Mouse (Mus musculus) forebrain, embryonic 13.5 days (tissue): Measurements from ENCODE around the gene Tmem259. TPM values are rescaled to one million over a fixed set of nuclear protein-coding genes. Genes with fewer than 3 reads are reported as not detected.
A peak's percentile ranks its signal among the peaks of the same experiment; 100 is the strongest.

Experiments
- ATAC-seq: fragments of 200-750 bp; cut with Nextera tagmentation; 2 replicates; pipeline ENCODE4 v1.8.0; 2017
- H3K27ac ChIP-seq: fragments of 300-500 bp; sonication (generic); 2 replicates; pipeline ENCODE4 v1.5.1; 2015; ENCODE audit warnings: inconsistent platforms, mild to moderate bottlenecking, moderate library complexity
- H3K27me3 ChIP-seq: fragments of 300-500 bp; sonication (generic); 2 replicates; pipeline ENCODE4 v1.6.1; 2015; ENCODE audit warnings: mild to moderate bottlenecking, inconsistent platforms
- H3K36me3 ChIP-seq: fragments of 300-500 bp; sonication (generic); 2 replicates; pipeline ENCODE4 v1.6.1; 2015; ENCODE audit warnings: mild to moderate bottlenecking, inconsistent platforms; ENCODE audit not compliant: poor library complexity, severe bottlenecking
- H3K4me1 ChIP-seq: fragments of 300-500 bp; sonication (generic); 2 replicates; pipeline ENCODE4 v1.6.1; 2015; ENCODE audit warnings: inconsistent platforms
- H3K4me2 ChIP-seq: fragments of 300-500 bp; sonication (generic); 2 replicates; pipeline ENCODE4 v1.6.1; 2015; ENCODE audit warnings: inconsistent platforms, mild to moderate bottlenecking, moderate library complexity
- H3K4me3 ChIP-seq: fragments of 300-500 bp; sonication (generic); 2 replicates; pipeline ENCODE4 v1.5.1; 2015; ENCODE audit warnings: mild to moderate bottlenecking, inconsistent platforms
- H3K9ac ChIP-seq: fragments of 300-500 bp; sonication (generic); 2 replicates; pipeline ENCODE4 v1.6.1; 2015; ENCODE audit warnings: mild to moderate bottlenecking, inconsistent platforms
- H3K9me3 ChIP-seq: fragments of 300-500 bp; sonication (generic); replicated peaks from 2 replicates; pipeline ENCODE4 v1.6.1; 2016; ENCODE audit warnings: inconsistent platforms
- WGBS: fragments of 180-500 bp; shearing (Covaris S2); methylation state at CpG from one replicate; pipeline ENCODE4 v1.1.7; 2015; 5-methylcytosine and 5-hydroxymethylcytosine counted together
- polyA plus RNA-seq: library from polyadenylated mRNA; unstranded; fragments of >200 nt; fragmentation: Nextera tagmentation; extraction: Ambion mirVana; gene quantifications from 2 replicates; pipeline ENCODE4 v1.2.1, GENCODE M21; 2015

Gene Tmem259
- polyA plus RNA-seq, 1 experiment from 2014 or later, result 12.0 TPM

- 83% methylated on average over 10 of the region's 10 CpGs for WGBS
- no peaks in the 10 kb centered on the region for H3K27me3 ChIP-seq
- H3K4me3 ChIP-seq, result no peak overlapping the region
- peaks cover 16% of the 10 kb centered on the region for H3K36me3 ChIP-seq
- no peak overlapping the region for H3K4me2 ChIP-seq
- H3K9ac ChIP-seq, result peak overlapping the region; percentile 8; the same call in 1 of the 2 replicates
- H3K4me1 ChIP-seq, result peaks cover 27% of the 10 kb centered on the region
- H3K27ac ChIP-seq, result no peak overlapping the region
- H3K9me3 ChIP-seq, result no peaks in the 10 kb centered on the region
- no peak for ATAC-seq
Measured at GRCm38 (mm10) chr10:79936284-79936910, 47.7 kb downstream of the Tmem259 start.

- 93% methylated on average over 16 of the region's 16 CpGs for WGBS
- no peaks in the 10 kb centered on the region for H3K27me3 ChIP-seq
- H3K36me3 ChIP-seq, result peaks cover 26% of the 10 kb centered on the region
- no peak overlapping the region for H3K9ac ChIP-seq
- H3K4me1 ChIP-seq, result peaks cover 32% of the 10 kb centered on the region
- no peaks in the 10 kb centered on the region for H3K9me3 ChIP-seq
- no peak overlapping the region for H3K4me2 ChIP-seq
- 0 out of 2 replicates have a peak overlapping the region, but pooled peaks have one; percentile 15 for H3K27ac ChIP-seq
- H3K4me3 ChIP-seq, result no peak overlapping the region
- no peak for ATAC-seq
Measured at GRCm38 (mm10) chr10:79934794-79935569, 49.1 kb downstream of the Tmem259 start.

- Histone ChIP-seq H3K36me3 (peaks cover 26% of the 10 kb centered on the region), H3K27ac (peak overlapping the region; percentile 55; the same call in 1 of the 2 replicates), H3K4me2 (no peak overlapping the region), H3K9me3 (no peaks in the 10 kb centered on the region), H3K4me3 (no peak overlapping the region), H3K4me1 (peaks cover 37% of the 10 kb centered on the region), H3K9ac (no peak overlapping the region), H3K27me3 (no peaks in the 10 kb centered on the region)
- WGBS, result 74% methylated on average over 13 of the region's 13 CpGs
- ATAC-seq, result no peak
Measured at GRCm38 (mm10) chr10:79934272-79934721, 49.8 kb downstream of the Tmem259 start.

DNA sequence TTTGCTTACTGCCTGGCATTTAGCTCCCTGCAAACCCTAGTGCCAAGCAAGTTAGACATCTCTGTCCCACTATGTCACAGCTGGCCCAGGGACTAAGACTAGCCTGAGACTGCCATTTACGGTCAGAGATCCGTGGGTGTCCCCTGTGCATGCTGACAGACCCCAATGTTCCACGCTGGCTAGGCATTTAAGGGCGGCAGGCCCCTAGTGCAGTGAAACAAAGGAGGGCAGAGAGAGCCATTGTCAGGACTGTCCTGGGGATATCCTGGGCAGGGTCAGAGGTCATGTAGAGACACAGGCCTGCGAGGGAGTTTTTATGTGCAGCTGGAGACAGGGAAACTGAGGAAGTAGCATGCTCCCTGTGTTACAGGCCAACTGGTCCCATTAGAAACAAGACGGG lies 50.3 kb downstream of the Tmem259 start:
- WGBS, result 32% methylated on average over 6 of the region's 6 CpGs
- peak overlapping the region; percentile 55; the same call in 1 of the 2 replicates for H3K27ac ChIP-seq

DNA sequence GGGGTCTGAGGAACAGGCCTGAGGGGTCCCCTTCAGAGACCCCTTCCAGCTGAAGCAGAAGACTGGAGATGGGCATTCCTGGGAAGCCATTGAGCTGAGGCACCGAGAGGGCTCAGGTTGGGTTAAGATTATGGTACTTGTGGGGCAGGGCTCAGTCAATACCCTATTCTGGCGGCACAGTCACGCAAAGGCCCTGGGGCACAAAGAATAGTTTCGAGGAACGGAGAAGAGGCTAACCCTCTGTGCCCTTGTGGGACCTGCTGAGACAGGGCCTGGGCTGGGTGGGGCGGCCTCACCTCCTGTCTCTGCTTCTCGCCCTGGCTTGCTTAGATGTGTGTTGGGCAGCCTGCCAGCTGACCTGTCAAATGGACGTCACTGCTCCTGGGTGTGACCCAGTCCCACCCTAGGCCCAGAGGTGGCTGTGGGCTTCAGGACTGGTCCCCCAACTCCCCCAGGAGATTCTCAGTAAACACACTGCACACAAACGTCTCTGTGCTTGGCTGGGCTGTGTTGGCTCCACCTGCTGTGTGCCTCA lies 50.9 kb downstream of the Tmem259 start:
- peaks cover 46% of the 10 kb centered on the region for H3K4me1 ChIP-seq
- H3K4me3 ChIP-seq, result no peak overlapping the region
- 0 out of 2 replicates have a peak overlapping the region, but pooled peaks have one; percentile 10 for H3K27ac ChIP-seq
- no peaks in the 10 kb centered on the region for H3K27me3 ChIP-seq
- no peak for ATAC-seq
- peaks cover 26% of the 10 kb centered on the region for H3K36me3 ChIP-seq
- WGBS, result 77% methylated on average over 9 of the region's 9 CpGs
- H3K9me3 ChIP-seq, result no peaks in the 10 kb centered on the region
- H3K9ac ChIP-seq, result no peak overlapping the region
- no peak overlapping the region for H3K4me2 ChIP-seq

More for the DNA sequence above, 50.3 kb downstream of the Tmem259 start:
- H3K4me3 ChIP-seq, result no peak overlapping the region
- H3K36me3 ChIP-seq, result peaks cover 26% of the 10 kb centered on the region
- H3K27me3 ChIP-seq, result no peaks in the 10 kb centered on the region
- ATAC-seq, result no peak
- H3K9me3 ChIP-seq, result no peaks in the 10 kb centered on the region
- peaks cover 42% of the 10 kb centered on the region for H3K4me1 ChIP-seq
- no peak overlapping the region for H3K4me2 ChIP-seq
- H3K9ac ChIP-seq, result no peak overlapping the region

DNA sequence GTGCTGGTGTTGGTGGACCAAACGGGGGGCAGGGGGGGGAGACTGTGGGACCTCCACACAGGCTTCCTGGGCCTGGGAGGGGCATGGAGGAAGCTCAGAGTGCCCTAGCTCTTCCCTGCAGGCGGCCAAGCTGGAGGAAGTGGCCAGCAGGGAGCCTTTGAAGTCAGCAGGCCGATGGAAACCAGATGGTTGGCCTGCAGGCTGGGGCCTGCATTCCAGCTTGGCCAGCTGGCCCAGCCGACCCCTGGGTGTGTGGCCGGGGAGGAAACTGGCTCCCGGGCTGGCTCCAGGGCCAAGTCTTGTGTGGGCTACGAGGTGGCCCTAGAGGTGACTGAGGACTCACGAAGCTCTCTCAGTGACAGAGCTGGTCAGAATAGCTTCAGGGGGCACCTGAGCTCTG lies 51.4 kb downstream of the Tmem259 start:
- H3K9me3 ChIP-seq, result no peaks in the 10 kb centered on the region
- WGBS, result 26% methylated on average over 8 of the region's 8 CpGs
- peak overlapping the region; percentile 22 for H3K4me2 ChIP-seq
- no peak for ATAC-seq
- peak overlapping the region; percentile 25; the same call in 1 of the 2 replicates for H3K27ac ChIP-seq
- peaks cover 48% of the 10 kb centered on the region for H3K4me1 ChIP-seq
- no peaks in the 10 kb centered on the region for H3K27me3 ChIP-seq
- peaks cover 26% of the 10 kb centered on the region for H3K36me3 ChIP-seq
- no peak overlapping the region for H3K4me3 ChIP-seq
- H3K9ac ChIP-seq, result peak overlapping the region; percentile 37; the same call in 1 of the 2 replicates

DNA sequence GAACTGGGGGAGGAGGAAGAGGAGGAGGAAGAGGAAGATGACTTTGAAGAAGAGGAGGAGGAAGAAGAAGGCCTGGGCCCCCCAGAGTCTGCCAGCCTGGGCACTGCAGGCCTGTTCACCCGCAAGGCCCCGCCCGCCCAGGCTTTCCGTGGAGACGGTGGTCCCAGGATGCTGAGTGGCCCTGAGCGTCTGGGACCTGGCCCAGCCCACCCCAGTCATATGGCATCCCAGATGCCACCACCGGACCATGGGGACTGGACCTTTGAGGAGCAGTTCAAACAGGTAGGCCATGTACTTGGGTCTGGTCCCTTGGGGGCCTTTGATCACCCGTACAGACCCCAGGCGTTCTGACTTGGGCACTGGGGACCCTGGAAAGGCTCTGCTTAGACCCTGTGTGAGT lies 52.3 kb downstream of the Tmem259 start:
- H3K36me3 ChIP-seq, result peaks cover 26% of the 10 kb centered on the region
- H3K4me3 ChIP-seq, result no peak overlapping the region
- no peak overlapping the region for H3K4me2 ChIP-seq
- H3K9ac ChIP-seq, result no peak overlapping the region
- H3K27me3 ChIP-seq, result no peaks in the 10 kb centered on the region
- no peak overlapping the region for H3K27ac ChIP-seq
- peaks cover 41% of the 10 kb centered on the region for H3K4me1 ChIP-seq
- ATAC-seq, result no peak
- no peaks in the 10 kb centered on the region for H3K9me3 ChIP-seq
- 92% methylated on average over 9 of the region's 9 CpGs for WGBS

DNA sequence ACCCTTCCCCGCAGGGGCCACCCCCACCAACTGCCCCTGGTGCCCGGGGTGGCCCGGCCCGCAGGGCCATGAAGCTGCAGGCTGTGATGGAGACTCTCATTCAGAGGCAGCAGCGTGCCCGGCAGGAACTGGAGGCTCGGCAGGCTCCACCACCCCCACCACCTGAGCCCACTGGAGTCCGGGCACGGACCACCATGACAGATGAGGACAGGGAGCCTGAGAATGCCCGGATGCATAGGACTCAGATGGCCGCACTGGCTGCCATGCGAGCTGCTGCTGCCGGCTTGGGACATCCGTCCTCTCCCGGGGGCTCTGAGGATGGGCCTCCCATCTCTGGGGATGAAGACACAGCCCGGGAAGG lies 53.3 kb downstream of the Tmem259 start:
- Histone ChIP-seq H3K9ac (no peak overlapping the region), H3K4me2 (no peak overlapping the region), H3K4me1 (peaks cover 43% of the 10 kb centered on the region), H3K27ac (no peak overlapping the region), H3K4me3 (no peak overlapping the region), H3K9me3 (no peaks in the 10 kb centered on the region), H3K27me3 (no peaks in the 10 kb centered on the region), H3K36me3 (peaks cover 26% of the 10 kb centered on the region)
- 87% methylated on average over 16 of the region's 16 CpGs for WGBS
- ATAC-seq, result no peak

- H3K9ac ChIP-seq, result no peak overlapping the region
- H3K4me3 ChIP-seq, result no peak overlapping the region
- H3K4me2 ChIP-seq, result 0 out of 2 replicates have a peak overlapping the region, but pooled peaks have one; percentile 93
- H3K27ac ChIP-seq, result 0 out of 2 replicates have a peak overlapping the region, but pooled peaks have one; percentile 57
- peaks cover 26% of the 10 kb centered on the region for H3K36me3 ChIP-seq
- WGBS, result 88% methylated on average over 18 of the region's 18 CpGs
- peaks cover 46% of the 10 kb centered on the region for H3K4me1 ChIP-seq
- no peaks in the 10 kb centered on the region for H3K9me3 ChIP-seq
- no peaks in the 10 kb centered on the region for H3K27me3 ChIP-seq
- ATAC-seq, result no peak
Measured at GRCm38 (mm10) chr10:79929967-79930825, 53.9 kb downstream of the Tmem259 start.

DNA sequence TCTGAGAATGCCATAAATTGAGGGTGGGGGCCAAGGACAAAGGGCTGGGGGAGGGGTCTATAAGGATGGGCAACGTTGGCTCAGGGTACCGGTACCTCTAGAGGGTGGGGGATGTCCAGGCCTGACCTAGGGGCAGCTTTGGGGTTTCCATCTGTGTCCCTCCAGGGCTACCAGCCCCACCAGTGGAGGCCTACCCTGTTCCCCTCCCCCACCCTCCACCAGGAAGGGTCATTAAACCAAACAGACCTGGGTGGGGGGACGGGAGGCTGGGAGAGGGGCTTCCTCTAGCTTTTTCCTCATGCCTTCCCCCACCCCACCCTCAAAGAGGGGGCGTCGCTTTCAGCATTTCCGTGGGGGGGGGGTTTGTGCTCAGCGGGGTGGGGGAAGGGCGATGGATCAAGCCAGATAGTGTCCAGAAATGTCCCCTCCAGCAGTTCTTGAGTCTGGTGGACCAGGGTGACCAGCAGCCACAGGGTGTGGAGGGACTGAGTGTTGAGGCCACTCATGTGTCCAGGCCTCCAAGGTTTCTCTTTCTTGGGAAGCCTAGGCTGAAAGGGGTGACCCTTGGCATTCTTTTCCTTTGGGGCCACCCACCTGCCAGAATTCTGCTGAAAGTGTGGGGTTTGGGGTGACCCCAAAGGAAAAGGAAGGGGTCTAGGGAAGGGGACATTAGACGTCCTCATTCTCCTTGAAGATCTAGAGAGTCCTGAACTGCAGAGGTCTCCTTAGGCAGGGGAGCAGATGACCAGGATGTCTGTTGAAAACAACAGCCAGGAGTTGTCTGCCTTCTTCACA lies 55.0 kb downstream of the Tmem259 start:
- peak overlapping the region; percentile 60 for H3K9ac ChIP-seq
- WGBS, result 39% methylated on average over 9 of the region's 9 CpGs
- peaks cover 26% of the 10 kb centered on the region for H3K36me3 ChIP-seq
- ATAC-seq, result no peak
- peaks cover 42% of the 10 kb centered on the region for H3K4me1 ChIP-seq
- H3K9me3 ChIP-seq, result no peaks in the 10 kb centered on the region
- peak overlapping the region; percentile 98 for H3K4me3 ChIP-seq
- H3K27me3 ChIP-seq, result peaks cover 2% of the 10 kb centered on the region
- H3K4me2 ChIP-seq, result peak overlapping the region; percentile 93
- H3K27ac ChIP-seq, result peak overlapping the region; percentile 57
